Mouse (Mus musculus) MEL (cell line): ENCODE data around the gene Yrdc. TPM values are rescaled to one million over a fixed set of nuclear protein-coding genes. Genes with fewer than 3 reads are reported as not detected.

ENCODE experiments used
- DNase-seq: peaks from one replicate; pipeline ENCODE4 v3.0.0; 2011; ENCODE audit warnings: low read depth, low spot score
- H3K27ac ChIP-seq: 2 replicates; pipeline ENCODE4 v1.5.1; 2012; ENCODE audit warnings: low read depth, mild to moderate bottlenecking, control low read depth, low read length, moderate library complexity; ENCODE audit not compliant: control insufficient read depth
- H3K27me3 ChIP-seq, 2 experiments: fragments of 150-350 bp in 1 of 2; sonication (generic) in 1 of 2; 2 replicates each; pipeline ENCODE4 v1.6.1; 2012; ENCODE audit warnings: low read length in 2 of 2, mild to moderate bottlenecking in 2 of 2, improper control_type of control experiment in 1 of 2, moderate library complexity in 1 of 2; ENCODE audit not compliant: insufficient read depth in 2 of 2, control insufficient read depth in 1 of 2
- H3K36me3 ChIP-seq, 2 experiments: 2 replicates each; pipeline ENCODE4 v1.6.1; 2012 to 2014; ENCODE audit warnings: low read length in 2 of 2, improper control_type of control experiment in 1 of 2, inconsistent platforms in 1 of 2, mild to moderate bottlenecking in 1 of 2; ENCODE audit not compliant: insufficient read depth in 2 of 2, control insufficient read depth in 1 of 2
- H3K4me1 ChIP-seq, 2 experiments: fragments of 150-350 bp in 1 of 2; sonication (generic) in 1 of 2; 2 replicates each; pipeline ENCODE4 v1.6.1; 2012; ENCODE audit warnings: low read length in 2 of 2, improper control_type of control experiment in 1 of 2, mild to moderate bottlenecking in 1 of 2; ENCODE audit not compliant: insufficient read depth in 2 of 2, control insufficient read depth in 1 of 2
- H3K4me3 ChIP-seq, 2 experiments: fragments of 150-350 bp in 1 of 2; sonication (generic) in 1 of 2; 2 replicates each; pipeline ENCODE4 v1.5.1; 2012; ENCODE audit warnings: low read depth in 2 of 2, low read length in 2 of 2, mild to moderate bottlenecking in 2 of 2, moderate library complexity in 2 of 2, control low read depth in 1 of 2, improper control_type of control experiment in 1 of 2; ENCODE audit not compliant: control insufficient read depth in 1 of 2, insufficient read depth in 1 of 2
- H3K79me2 ChIP-seq: 2 replicates; pipeline ENCODE4 v1.6.1; 2012; ENCODE audit warnings: mild to moderate bottlenecking, low read length, moderate library complexity; ENCODE audit not compliant: control insufficient read depth, poor library complexity, insufficient read depth
- H3K9ac ChIP-seq: 2 replicates; pipeline ENCODE4 v1.6.1; 2012; ENCODE audit warnings: low read depth, mild to moderate bottlenecking, control low read depth, low read length, moderate library complexity; ENCODE audit not compliant: control insufficient read depth, poor library complexity, severe bottlenecking
- H3K9me3 ChIP-seq: fragments of 150-350 bp; sonication (generic); replicated peaks from 2 replicates; pipeline ENCODE4 v1.6.1; 2012; ENCODE audit warnings: mild to moderate bottlenecking, low read length, improper control_type of control experiment, moderate library complexity; ENCODE audit not compliant: insufficient read depth
- BHLHE40 ChIP-seq: IDR thresholded peaks from 2 replicates; pipeline ENCODE4 v1.6.1; 2012; ENCODE audit warnings: low read depth, mild to moderate bottlenecking, inconsistent platforms, low read length, improper control_type of control experiment, borderline replicate concordance
- CHD1 ChIP-seq: IDR thresholded peaks from 2 replicates; pipeline ENCODE4 v1.6.1; 2012; ENCODE audit warnings: low read depth, mild to moderate bottlenecking, inconsistent platforms, low read length, improper control_type of control experiment
- CHD2 ChIP-seq: IDR thresholded peaks from 2 replicates; pipeline ENCODE4 v1.6.1; 2011; ENCODE audit warnings: low read length, improper control_type of control experiment
- CTCF ChIP-seq, 3 experiments: IDR thresholded peaks in 2 of 3; conservative IDR thresholded peaks in 1 of 3; 2 replicates each; pipeline ENCODE4 v1.5.1; 2011 to 2012; ENCODE audit warnings: low read length in 3 of 3, low read depth in 2 of 3, mild to moderate bottlenecking in 2 of 3, improper control_type of control experiment in 1 of 3, inconsistent platforms in 1 of 3, mixed read lengths in 1 of 3, moderate library complexity in 1 of 3; ENCODE audit not compliant: control insufficient read depth in 1 of 3, insufficient read depth in 1 of 3, poor library complexity in 1 of 3, severe bottlenecking in 1 of 3
- E2F4 ChIP-seq: IDR thresholded peaks from 2 replicates; pipeline ENCODE4 v1.6.1; 2011; ENCODE audit warnings: low read depth, low read length, improper control_type of control experiment, borderline replicate concordance
- ELF1 ChIP-seq: IDR thresholded peaks from 2 replicates; pipeline ENCODE4 v1.6.1; 2014; ENCODE audit warnings: low read depth, mild to moderate bottlenecking, inconsistent platforms, low read length, improper control_type of control experiment, moderate library complexity
- EP300 ChIP-seq, 2 experiments: IDR thresholded peaks; 2 replicates each; pipeline ENCODE4 v1.6.1; 2011; ENCODE audit warnings: improper control_type of control experiment in 2 of 2, low read length in 2 of 2, low read depth in 1 of 2, mild to moderate bottlenecking in 1 of 2
- ETS1 ChIP-seq: IDR thresholded peaks from 2 replicates; pipeline ENCODE4 v1.6.1; 2012; ENCODE audit warnings: low read depth, mild to moderate bottlenecking, inconsistent platforms, low read length, improper control_type of control experiment, moderate library complexity
- GABPA ChIP-seq: IDR thresholded peaks from 2 replicates; pipeline ENCODE4 v1.6.1; 2012; ENCODE audit warnings: low read depth, mild to moderate bottlenecking, inconsistent platforms, low read length, improper control_type of control experiment, moderate library complexity
- GATA1 ChIP-seq: IDR thresholded peaks from 2 replicates; pipeline ENCODE4 v1.6.1; 2011; ENCODE audit warnings: low read depth, low read length, improper control_type of control experiment
- HCFC1 ChIP-seq: IDR thresholded peaks from 2 replicates; pipeline ENCODE4 v1.6.1; 2012; ENCODE audit warnings: low read depth, mild to moderate bottlenecking, inconsistent platforms, low read length, improper control_type of control experiment, moderate library complexity
- JUND ChIP-seq: IDR thresholded peaks from 2 replicates; pipeline ENCODE4 v1.6.1; 2011; ENCODE audit warnings: low read depth, mild to moderate bottlenecking, improper control_type of control experiment, low read length
- MAFK ChIP-seq: IDR thresholded peaks from 2 replicates; pipeline ENCODE4 v1.6.1; 2011; ENCODE audit warnings: low read depth, mild to moderate bottlenecking, low read length, improper control_type of control experiment, borderline replicate concordance
- MAX ChIP-seq: IDR thresholded peaks from 2 replicates; pipeline ENCODE4 v1.6.1; 2011; ENCODE audit warnings: low read length, improper control_type of control experiment
- MAZ ChIP-seq: IDR thresholded peaks from 2 replicates; pipeline ENCODE4 v1.6.1; 2012; ENCODE audit warnings: low read depth, mild to moderate bottlenecking, inconsistent platforms, low read length, improper control_type of control experiment
- MEF2A ChIP-seq: IDR thresholded peaks from 2 replicates; pipeline ENCODE4 v1.6.1; 2014; ENCODE audit warnings: low read depth, mild to moderate bottlenecking, inconsistent platforms, low read length, improper control_type of control experiment; ENCODE audit not compliant: poor library complexity, insufficient replicate concordance, severe bottlenecking; ENCODE audit errors: extremely low read depth
- MXI1 ChIP-seq: IDR thresholded peaks from 2 replicates; pipeline ENCODE4 v1.6.1; 2011; ENCODE audit warnings: mild to moderate bottlenecking, low read depth, low read length, improper control_type of control experiment
- MYB ChIP-seq: IDR thresholded peaks from 2 replicates; pipeline ENCODE4 v1.6.1; 2011; ENCODE audit warnings: mild to moderate bottlenecking, low read depth, low read length, improper control_type of control experiment
- MYC ChIP-seq: IDR thresholded peaks from 2 replicates; pipeline ENCODE4 v1.6.1; 2011; ENCODE audit warnings: low read depth, mild to moderate bottlenecking, low read length, improper control_type of control experiment, moderate library complexity
- NELFE ChIP-seq: IDR thresholded peaks from 2 replicates; pipeline ENCODE4 v1.6.1; 2011; ENCODE audit warnings: low read depth, low read length, improper control_type of control experiment
- NRF1 ChIP-seq: IDR thresholded peaks from 2 replicates; pipeline ENCODE4 v1.6.1; 2014; ENCODE audit warnings: low read depth, mild to moderate bottlenecking, inconsistent platforms, low read length, improper control_type of control experiment, moderate library complexity; ENCODE audit not compliant: poor library complexity, insufficient read depth, severe bottlenecking
- POLR2A ChIP-seq, 2 experiments: IDR thresholded peaks; 2 replicates each; pipeline ENCODE4 v1.6.1; 2011 to 2012; ENCODE audit warnings: low read length in 2 of 2, mild to moderate bottlenecking in 2 of 2, control low read depth in 1 of 2, improper control_type of control experiment in 1 of 2, low read depth in 1 of 2, moderate library complexity in 1 of 2; ENCODE audit not compliant: control insufficient read depth in 1 of 2, insufficient read depth in 1 of 2, poor library complexity in 1 of 2
- POLR2AphosphoS2 ChIP-seq: IDR thresholded peaks from 2 replicates; pipeline ENCODE4 v1.6.1; 2011; ENCODE audit warnings: low read length, improper control_type of control experiment
- POLR2AphosphoS5 ChIP-seq: IDR thresholded peaks from 2 replicates; pipeline ENCODE4 v1.6.1; 2012; ENCODE audit warnings: low read depth, borderline replicate concordance, mild to moderate bottlenecking, inconsistent platforms, low read length, moderate library complexity, mixed read lengths
- RAD21 ChIP-seq: IDR thresholded peaks from 2 replicates; pipeline ENCODE4 v1.6.1; 2011; ENCODE audit warnings: mild to moderate bottlenecking, low read depth, low read length, improper control_type of control experiment
- RCOR1 ChIP-seq: IDR thresholded peaks from 2 replicates; pipeline ENCODE4 v1.6.1; 2012; ENCODE audit warnings: low read depth, mild to moderate bottlenecking, inconsistent platforms, low read length, improper control_type of control experiment
- SIN3A ChIP-seq: IDR thresholded peaks from 2 replicates; pipeline ENCODE4 v1.6.1; 2012; ENCODE audit warnings: low read length, improper control_type of control experiment, inconsistent platforms
- SMC3 ChIP-seq: IDR thresholded peaks from 2 replicates; pipeline ENCODE4 v1.6.1; 2011; ENCODE audit warnings: low read depth, low read length, improper control_type of control experiment
- TAL1 ChIP-seq: IDR thresholded peaks from 2 replicates; pipeline ENCODE4 v1.6.1; 2012; ENCODE audit warnings: mild to moderate bottlenecking, inconsistent platforms, low read length, moderate library complexity, mixed read lengths
- TBP ChIP-seq: IDR thresholded peaks from 2 replicates; pipeline ENCODE4 v1.8.0; 2011; ENCODE audit warnings: low read depth, low read length, improper control_type of control experiment
- TCF12 ChIP-seq: IDR thresholded peaks from 2 replicates; pipeline ENCODE4 v1.6.1; 2014; ENCODE audit warnings: low read depth, mild to moderate bottlenecking, inconsistent platforms, low read length, improper control_type of control experiment, moderate library complexity
- UBTF ChIP-seq: IDR thresholded peaks from 2 replicates; pipeline ENCODE4 v1.6.1; 2012; ENCODE audit warnings: low read depth, mild to moderate bottlenecking, inconsistent platforms, low read length, improper control_type of control experiment, moderate library complexity, borderline replicate concordance; ENCODE audit not compliant: insufficient read depth
- USF1 ChIP-seq: IDR thresholded peaks from 2 replicates; pipeline ENCODE4 v1.6.1; 2014; ENCODE audit warnings: low read depth, mild to moderate bottlenecking, inconsistent platforms, low read length, improper control_type of control experiment, moderate library complexity
- USF2 ChIP-seq, 2 experiments: IDR thresholded peaks; 2 replicates each; pipeline ENCODE4 v1.6.1; 2011 to 2012; ENCODE audit warnings: improper control_type of control experiment in 2 of 2, low read length in 2 of 2, borderline replicate concordance in 1 of 2, inconsistent platforms in 1 of 2, low read depth in 1 of 2, mild to moderate bottlenecking in 1 of 2; ENCODE audit not compliant: insufficient read depth in 1 of 2
- ZC3H11A ChIP-seq: IDR thresholded peaks from 2 replicates; pipeline ENCODE4 v1.6.1; 2012; ENCODE audit warnings: low read depth, mild to moderate bottlenecking, inconsistent platforms, low read length, improper control_type of control experiment
- ZMIZ1 ChIP-seq: IDR thresholded peaks from 2 replicates; pipeline ENCODE4 v1.6.1; 2012; ENCODE audit warnings: low read depth, mild to moderate bottlenecking, inconsistent platforms, low read length, improper control_type of control experiment, moderate library complexity
- ZNF384 ChIP-seq: IDR thresholded peaks from 2 replicates; pipeline ENCODE4 v1.6.1; 2012; ENCODE audit warnings: low read depth, mild to moderate bottlenecking, inconsistent platforms, low read length, improper control_type of control experiment
- polyA plus RNA-seq, 2 experiments: library from polyadenylated mRNA; stranded (reverse) in 1 of 2; unstranded in 1 of 2; fragments of >175 nt in 1 of 2; fragments of >200 nt in 1 of 2; gene quantifications; 2 replicates each; pipeline versions ENCODE4 v1.2.1 to v1.2.4; 2012; ENCODE audit warnings: low replicate concordance in 2 of 2, low read depth in 1 of 2; ENCODE audit not compliant: insufficient read length in 2 of 2, insufficient read depth in 1 of 2, missing spikeins in 1 of 2
- total RNA-seq: library from RNA; depleted of rRNA; stranded (reverse); fragments of 300-350 nt; gene quantifications from 2 replicates; pipeline ENCODE4 v1.2.3, GENCODE M21; 2012

Yrdc gene
- total and polyA plus RNA-seq, 3 experiments = 105 to 107 TPM; not detected in 1

DNA sequence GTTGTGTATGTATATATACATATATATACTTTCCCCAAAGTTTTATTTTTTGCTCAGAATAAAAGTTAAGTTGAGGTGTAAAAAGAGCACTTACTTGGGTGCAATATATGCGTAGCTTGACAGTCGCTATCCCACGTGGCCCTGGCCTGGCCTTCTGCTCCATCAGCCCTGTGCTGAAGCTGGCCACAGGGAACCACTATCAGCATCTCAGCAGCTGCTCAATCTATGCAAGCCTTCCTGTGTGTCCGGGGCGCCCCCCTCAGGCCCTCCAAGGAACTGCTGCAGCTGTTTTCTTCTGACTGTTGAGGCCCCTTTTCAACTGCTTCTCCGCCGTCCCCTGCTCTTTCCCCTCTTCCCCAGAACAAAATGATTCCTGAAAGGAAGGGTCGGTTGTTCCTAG is 2.9 kb upstream of the Yrdc start:
- H3K9me3 ChIP-seq = no peaks in the 10 kb centered on the region
- peak; percentile 89 for DNase-seq
- no peak overlapping the region for H3K27ac ChIP-seq
- no peaks in the 10 kb centered on the region for H3K27me3 ChIP-seq
- peaks cover 30% of the 10 kb centered on the region for H3K79me2 ChIP-seq
- peaks cover 0 to 16% of the 10 kb centered on the region in 2 experiments; a peak in 2 of 4 replicates for H3K4me1 ChIP-seq
- H3K36me3 ChIP-seq = peaks cover 3 to 15% of the 10 kb centered on the region in 2 experiments; a peak in 3 of 4 replicates
- H3K4me3 ChIP-seq = no peak overlapping the region
- H3K9ac ChIP-seq = 0 out of 2 replicates have a peak overlapping the region, but pooled peaks have one; percentile 2
- TF ChIP-seq GABPA (no peak), HCFC1 (peak; percentile 59; the same call in 1 of the 2 replicates), ETS1 (0 out of 2 replicates have a peak, but pooled peaks have one; percentile 39), NELFE (no peak), ZC3H11A (peak; percentile 57), CTCF (IDR thresholded peaks at IDR 0.05 in 2 of 3, conservative IDR thresholded peaks at IDR 0.05 in 1 of 3; ENCODE audit: control insufficient read depth in 1 of 3, insufficient read depth in 1 of 3, low read depth in 2 of 3, low read length in 3 of 3, poor library complexity in 1 of 3, severe bottlenecking in 1 of 3) (peak; percentile 90 to 94 (median 93)), POLR2AphosphoS2 (no peak; the same call in 1 of the 2 replicates), BHLHE40 (no peak), MYC (peak; percentile 81; the same call in 1 of the 2 replicates), USF1 (peak; percentile 76), NRF1 (no peak), SMC3 (peak; percentile 67), MYB (no peak), USF2 (IDR thresholded peaks at IDR 0.05; ENCODE audit: borderline replicate concordance in 1 of 2, insufficient read depth in 1 of 2, low read depth in 1 of 2, low read length in 2 of 2) (no peak), ELF1 (0 out of 2 replicates have a peak, but pooled peaks have one; percentile 35), RCOR1 (peak; percentile 59; the same call in 1 of the 2 replicates), TCF12 (peak; percentile 70), JUND (no peak), ZMIZ1 (no peak), EP300 (IDR thresholded peaks at IDR 0.05; ENCODE audit: low read depth in 1 of 2, low read length in 2 of 2) (peak in 1 of 2 experiments; percentile 57; a peak in 2 of 4 replicates), MXI1 (peak; percentile 94), E2F4 (no peak), ZNF384 (no peak), GATA1 (peak; percentile 67), CHD1 (no peak), MAZ (no peak), RAD21 (peak; percentile 81), CHD2 (no peak), POLR2AphosphoS5 (no peak), MAFK (no peak), TAL1 (peak; percentile 79), POLR2A (IDR thresholded peaks at IDR 0.05; ENCODE audit: control insufficient read depth in 1 of 2, insufficient read depth in 1 of 2, low read depth in 1 of 2, low read length in 2 of 2, poor library complexity in 1 of 2) (no peak), MAX (peak; percentile 77), MEF2A (0 out of 2 replicates have a peak, but pooled peaks have one; percentile 35), SIN3A (peak; percentile 75), UBTF (no peak), TBP (no peak)
